Comparison of ENCODE assay signal across 8 mouse cellular contexts in genomic region chr13:116705611-116706386, GRCm38 (mm10).
A peak's percentile ranks its signal among the peaks of the same experiment; 100 is the strongest.
DNase-seq lines count a peak whose midpoint lies in the region; ATAC-seq and TF ChIP-seq lines count a peak whose summit lies in the region.

No protein-coding gene starts in this region.

- no peaks in the 10 kb centered on the region for H3K9me3 ChIP-seq in heart, embryonic 14.5 days (ENCODE audit: control insufficient read depth, low read length)
- H3K9me3 ChIP-seq in liver, embryonic 14.5 days (ENCODE audit: control insufficient read depth, low read length), result no peaks in the 10 kb centered on the region

- DNase-seq in heart, postnatal 25 days (ENCODE audit: low spot score), result no peak
- DNase-seq in R1 (ENCODE audit: low read depth, low spot score), result peak; percentile 33
- peak; percentile 43 for DNase-seq in forelimb bud, embryonic 11.5 days (ENCODE audit: low read depth, low spot score)
- no peak for DNase-seq in liver, embryonic 14.5 days (ENCODE audit: low read depth in 3 of 3, low spot score in 3 of 3)
- DNase-seq in frontal cortex, postnatal 14 days (ENCODE audit: low spot score in 2 of 2), result no peak
- no peak for DNase-seq in left cerebral cortex, adult 11 months (ENCODE audit: low spot score)

- H3K4me3 ChIP-seq in heart, embryonic 14.5 days (ENCODE audit: control insufficient read depth in 1 of 2, insufficient read depth in 1 of 2, low read depth in 1 of 2, low read length in 2 of 2), result peak overlapping the region; percentile 40 to 41
- H3K4me3 ChIP-seq in liver, embryonic 14.5 days (ENCODE audit: insufficient read depth in 1 of 2, low read depth in 2 of 2, low read length in 2 of 2), result no peak overlapping the region; a peak in 1 of 4 replicates

- H3K4me1 ChIP-seq in heart, embryonic 14.5 days (ENCODE audit: control insufficient read depth in 2 of 2, insufficient read depth in 2 of 2, low read length in 2 of 2), result peaks cover 5 to 7% of the 10 kb centered on the region in 2 experiments; a peak in 3 of 4 replicates
- no peaks in the 10 kb centered on the region; a peak in 2 of 4 replicates for H3K4me1 ChIP-seq in liver, embryonic 14.5 days (replicated peaks; ENCODE audit: control insufficient read depth in 2 of 2, insufficient read depth in 2 of 2, low read length in 1 of 2)

- no peak for TF ChIP-seq EP300 in liver, embryonic 14.5 days (IDR thresholded peaks at IDR 0.05; ENCODE audit: low read depth)

- peak; percentile 47; the same call in 1 of the 2 replicates for ATAC-seq in heart, embryonic 14.5 days (ENCODE audit: insufficient number of reproducible peaks, insufficient read depth, low FRiP score, low read depth)
- no peak for ATAC-seq in liver, embryonic 14.5 days (ENCODE audit: insufficient read depth)
- no peak for ATAC-seq in erythroblast, adult 5-6 weeks (replicated peaks; ENCODE audit: low FRiP score, poor library complexity, severe bottlenecking)

- TF ChIP-seq CTCF in liver, embryonic 14.5 days (IDR thresholded peaks at IDR 0.05; ENCODE audit: low read depth), result no peak

- peak overlapping the region; percentile 39 for H3K9ac ChIP-seq in heart, embryonic 14.5 days (ENCODE audit: low read length)
- H3K9ac ChIP-seq in liver, embryonic 14.5 days (replicated peaks), result no peak overlapping the region

- no peak overlapping the region for H3K27ac ChIP-seq in heart, embryonic 14.5 days (replicated peaks in 1 of 2; ENCODE audit: control insufficient read depth in 1 of 2, insufficient read depth in 1 of 2, low read depth in 2 of 2, low read length in 2 of 2)
- no peak overlapping the region for H3K27ac ChIP-seq in liver, embryonic 14.5 days

- H3K36me3 ChIP-seq in heart, embryonic 14.5 days (ENCODE audit: control insufficient read depth, insufficient read depth, low read length), result no peaks in the 10 kb centered on the region
- no peaks in the 10 kb centered on the region for H3K36me3 ChIP-seq in liver, embryonic 14.5 days (replicated peaks; ENCODE audit: control insufficient read depth, insufficient read depth, low read depth)

- H3K27me3 ChIP-seq in heart, embryonic 14.5 days (ENCODE audit: control insufficient read depth, insufficient read depth, low read length), result peaks cover 71% of the 10 kb centered on the region
- peaks cover 58% of the 10 kb centered on the region for H3K27me3 ChIP-seq in liver, embryonic 14.5 days (ENCODE audit: control insufficient read depth, insufficient read depth, low read length)

- 1% methylated on average over 39 of the region's 39 CpGs for WGBS in heart, embryonic 14.5 days
- 2% methylated on average over 39 of the region's 39 CpGs for WGBS in liver, embryonic 14.5 days (ENCODE audit: insufficient replicate concordance)

- peak overlapping the region; percentile 76 for H3K4me2 ChIP-seq in heart, embryonic 14.5 days (ENCODE audit: low read length)
- peak overlapping the region; percentile 8; the same call in 1 of the 2 replicates for H3K4me2 ChIP-seq in liver, embryonic 14.5 days (ENCODE audit: low read depth)

- intact Hi-C loops in heart, postnatal 25 days (cut with DNase I), result loop anchor here (10.0 kb wide), 1 partner anchor 401 kb away; the partner anchor contains the start of gene Isl1

Comparison
In these comparisons a context has a peak if more than half of its experiments do, and no peak if none do; other contexts are left out.
1. H3K4me3 ChIP-seq: peak in heart, embryonic 14.5 days (2 of 2); none in liver, embryonic 14.5 days (0 of 2).
2. DNase-seq: peak in R1 (single experiment) and forelimb bud, embryonic 11.5 days (single experiment); none in heart, postnatal 25 days (single experiment), liver, embryonic 14.5 days (0 of 3), frontal cortex, postnatal 14 days (0 of 2) and left cerebral cortex, adult 11 months (single experiment).